Mouse (Mus musculus): ENCODE measurements around the gene Ap3m1. TPM values are rescaled to one million over a fixed set of nuclear protein-coding genes. Genes with fewer than 3 reads are reported as not detected.
"Not testable (repeated sequence)": the region's sequence is repeated elsewhere in the genome, so short reads cannot be mapped to it uniquely, and the experiment has no call there.

Gene Ap3m1
- polyA plus RNA-seq (2012; rRNA removed): 16.2 and 30.1 TPM in 2 replicates

GRCm38 (mm10) chr14:21052112-21052780, at the start of gene Ap3m1, which contains the start of gene Adk:
Gene Ap3m1, minus strand, starts transcription at chr14:21052508.
Gene Adk, plus strand, starts transcription at chr14:21052574.
- peaks cover 4% of the 10 kb centered on the region for H3K4me1 ChIP-seq (ENCODE audit: control insufficient read depth, insufficient read depth, low read length)
- H3K4me3 ChIP-seq (replicated peaks; ENCODE audit: extremely low read depth, low read depth, low read length): peak within 1 kb of the TSS; percentile 86
- under 1% methylated on average over 48 of the region's 48 CpGs for WGBS
- TF ChIP-seq CTCF (IDR thresholded peaks at IDR 0.05; ENCODE audit: insufficient read depth, low read length): no peak
- peak; percentile 64; the same call in 1 of the 2 replicates for TF ChIP-seq POLR2A (IDR thresholded peaks at IDR 0.05; ENCODE audit: borderline replicate concordance, extremely low read depth, low read depth, low read length)
- DNase-seq: peak; percentile 95

GRCm38 (mm10) chr14:21101562-21101961, 49.3 kb upstream of the Ap3m1 start:
- no peak for DNase-seq
- WGBS: 21% methylated on average over 7 of the region's 7 CpGs
- no peak for TF ChIP-seq POLR2A (IDR thresholded peaks at IDR 0.05; ENCODE audit: borderline replicate concordance, extremely low read depth, low read depth, low read length)
- no peak for TF ChIP-seq CTCF (IDR thresholded peaks at IDR 0.05; ENCODE audit: insufficient read depth, low read length)
- H3K4me1 ChIP-seq (ENCODE audit: control insufficient read depth, insufficient read depth, low read length): peaks cover 17% of the 10 kb centered on the region
- H3K4me3 ChIP-seq (replicated peaks; ENCODE audit: extremely low read depth, low read depth, low read length): no peak overlapping the region

- TF ChIP-seq POLR2A (IDR thresholded peaks at IDR 0.05; ENCODE audit: borderline replicate concordance, extremely low read depth, low read depth, low read length) (no peak), CTCF (IDR thresholded peaks at IDR 0.05; ENCODE audit: insufficient read depth, low read length) (no peak)
Measured at GRCm38 (mm10) chr14:21100876-21101275, 48.6 kb upstream of the Ap3m1 start.

GRCm38 (mm10) chr14:21099371-21099770, 47.1 kb upstream of the Ap3m1 start:
- Histone ChIP-seq H3K4me3 (replicated peaks; ENCODE audit: extremely low read depth, low read depth, low read length) (peak overlapping the region; percentile 31), H3K4me1 (ENCODE audit: control insufficient read depth, insufficient read depth, low read length) (peaks cover 17% of the 10 kb centered on the region)
- DNase-seq: no peak
- 34% methylated on average over 7 of the region's 7 CpGs for WGBS
- TF ChIP-seq CTCF (IDR thresholded peaks at IDR 0.05; ENCODE audit: insufficient read depth, low read length) (no peak), POLR2A (IDR thresholded peaks at IDR 0.05; ENCODE audit: borderline replicate concordance, extremely low read depth, low read depth, low read length) (no peak; the same call in 1 of the 2 replicates)

More at GRCm38 (mm10) chr14:21100876-21101275, 48.6 kb upstream of the Ap3m1 start:
- Histone ChIP-seq H3K4me1 (ENCODE audit: control insufficient read depth, insufficient read depth, low read length) (peaks cover 17% of the 10 kb centered on the region), H3K4me3 (replicated peaks; ENCODE audit: extremely low read depth, low read depth, low read length) (no peak overlapping the region)
- DNase-seq: no peak
- 59% methylated on average over 2 of the region's 2 CpGs for WGBS

- no peak overlapping the region for H3K4me3 ChIP-seq (replicated peaks; ENCODE audit: extremely low read depth, low read depth, low read length)
- WGBS: 75% methylated on average over 4 of the region's 4 CpGs
- DNase-seq: no peak
- TF ChIP-seq CTCF (IDR thresholded peaks at IDR 0.05; ENCODE audit: insufficient read depth, low read length): no peak
- H3K4me1 ChIP-seq (ENCODE audit: control insufficient read depth, insufficient read depth, low read length): peaks cover 11% of the 10 kb centered on the region
Measured at GRCm38 (mm10) chr14:21096689-21097088, 44.4 kb upstream of the Ap3m1 start.

- Histone ChIP-seq H3K4me3 (replicated peaks; ENCODE audit: extremely low read depth, low read depth, low read length) (no peak overlapping the region), H3K4me1 (ENCODE audit: control insufficient read depth, insufficient read depth, low read length) (peaks cover 9% of the 10 kb centered on the region)
- TF ChIP-seq POLR2A (IDR thresholded peaks at IDR 0.05; ENCODE audit: borderline replicate concordance, extremely low read depth, low read depth, low read length): no peak
- no peak for TF ChIP-seq CTCF (IDR thresholded peaks at IDR 0.05; ENCODE audit: insufficient read depth, low read length)
- no peak for DNase-seq
Measured at GRCm38 (mm10) chr14:21096279-21096678, 44.0 kb upstream of the Ap3m1 start.

GRCm38 (mm10) chr14:21094161-21094560, 41.9 kb upstream of the Ap3m1 start:
- not testable (repeated sequence) for DNase-seq; H3K4me3 ChIP-seq (replicated peaks; ENCODE audit: extremely low read depth, low read depth, low read length); H3K4me1 ChIP-seq (ENCODE audit: control insufficient read depth, insufficient read depth, low read length)

GRCm38 (mm10) chr14:21090930-21091486, 38.7 kb upstream of the Ap3m1 start:
- no peak overlapping the region for H3K4me3 ChIP-seq (replicated peaks; ENCODE audit: extremely low read depth, low read depth, low read length)
- TF ChIP-seq POLR2A (IDR thresholded peaks at IDR 0.05; ENCODE audit: borderline replicate concordance, extremely low read depth, low read depth, low read length) (no peak), CTCF (IDR thresholded peaks at IDR 0.05; ENCODE audit: insufficient read depth, low read length) (no peak)
- WGBS: 83% methylated on average over 3 of the region's 3 CpGs
- no peak for DNase-seq
- peaks cover 9% of the 10 kb centered on the region for H3K4me1 ChIP-seq (ENCODE audit: control insufficient read depth, insufficient read depth, low read length)

GRCm38 (mm10) chr14:21090400-21090799, 38.1 kb upstream of the Ap3m1 start:
- no peak for DNase-seq
- TF ChIP-seq POLR2A (IDR thresholded peaks at IDR 0.05; ENCODE audit: borderline replicate concordance, extremely low read depth, low read depth, low read length): no peak
- no peak for TF ChIP-seq CTCF (IDR thresholded peaks at IDR 0.05; ENCODE audit: insufficient read depth, low read length)
- Histone ChIP-seq H3K4me3 (replicated peaks; ENCODE audit: extremely low read depth, low read depth, low read length) (no peak overlapping the region), H3K4me1 (ENCODE audit: control insufficient read depth, insufficient read depth, low read length) (peaks cover 9% of the 10 kb centered on the region)
- WGBS: 72% methylated on average over 3 of the region's 3 CpGs

- no peak for DNase-seq
- WGBS: 71% methylated on average over 3 of the region's 3 CpGs
Measured at GRCm38 (mm10) chr14:21088731-21089130, 36.4 kb upstream of the Ap3m1 start.

More at GRCm38 (mm10) chr14:21088731-21089130, 36.4 kb upstream of the Ap3m1 start:
- peaks cover 9% of the 10 kb centered on the region for H3K4me1 ChIP-seq (ENCODE audit: control insufficient read depth, insufficient read depth, low read length)
- H3K4me3 ChIP-seq (replicated peaks; ENCODE audit: extremely low read depth, low read depth, low read length): no peak overlapping the region
- no peak for TF ChIP-seq CTCF (IDR thresholded peaks at IDR 0.05; ENCODE audit: insufficient read depth, low read length)
- TF ChIP-seq POLR2A (IDR thresholded peaks at IDR 0.05; ENCODE audit: borderline replicate concordance, extremely low read depth, low read depth, low read length): no peak
